Mouse (Mus musculus) embryonic facial prominence, embryonic 14.5 days (tissue): Measurements from ENCODE around the gene Rbm8a. TPM values are rescaled to one million over a fixed set of nuclear protein-coding genes. Genes with fewer than 3 reads are reported as not detected.

Experiments used
- ATAC-seq: fragments of 200-750 bp; cut with Nextera tagmentation; 2 replicates; pipeline ENCODE4 v1.8.0; 2017; ENCODE audit warnings: low read depth, moderate number of reproducible peaks, moderate TSS enrichment
- DNase-seq: peaks from one replicate; pipeline ENCODE4 v3.0.0-alpha.2; 2015; ENCODE audit warnings: low spot score
- H3K27ac ChIP-seq: fragments of 300-500 bp; sonication (generic); replicated peaks from 2 replicates; pipeline ENCODE4 v1.5.1; 2014; ENCODE audit warnings: low read depth, mild to moderate bottlenecking, low read length, moderate library complexity
- H3K27me3 ChIP-seq: fragments of 300-500 bp; sonication (generic); replicated peaks from 2 replicates; pipeline ENCODE4 v1.6.1; 2014; ENCODE audit warnings: low read length; ENCODE audit not compliant: control insufficient read depth, insufficient read depth
- H3K36me3 ChIP-seq: fragments of 300-500 bp; sonication (generic); 2 replicates; pipeline ENCODE4 v1.6.1; 2014; ENCODE audit warnings: low read length, mixed read lengths; ENCODE audit not compliant: control insufficient read depth, insufficient read depth
- H3K4me1 ChIP-seq: fragments of 300-500 bp; sonication (generic); 2 replicates; pipeline ENCODE4 v1.6.1; 2014; ENCODE audit warnings: antibody characterized with exemption, low read length; ENCODE audit not compliant: control insufficient read depth, insufficient read depth
- H3K4me2 ChIP-seq: fragments of 300-500 bp; sonication (generic); 2 replicates; pipeline ENCODE4 v1.6.1; 2014; ENCODE audit warnings: low read depth, mild to moderate bottlenecking, low read length, moderate library complexity, mixed read lengths
- H3K4me3 ChIP-seq: fragments of 300-500 bp; sonication (generic); 2 replicates; pipeline ENCODE4 v1.5.1; 2014; ENCODE audit warnings: low read depth, mild to moderate bottlenecking, low read length
- H3K9ac ChIP-seq: fragments of 300-500 bp; sonication (generic); 2 replicates; pipeline ENCODE4 v1.6.1; 2014; ENCODE audit warnings: low read depth, mild to moderate bottlenecking, low read length, moderate library complexity, mixed read lengths
- H3K9me3 ChIP-seq: fragments of 300-500 bp; sonication (generic); 2 replicates; pipeline ENCODE4 v1.6.1; 2016; ENCODE audit warnings: low read length; ENCODE audit not compliant: control insufficient read depth
- WGBS: fragments of 180-500 bp; shearing (Covaris S2); extraction: QIAGEN DNeasy Blood & Tissue Kit; methylation state at CpG from one replicate; pipeline ENCODE4 v1.1.7; 2014; 5-methylcytosine and 5-hydroxymethylcytosine counted together
- polyA plus RNA-seq: library from polyadenylated mRNA; unstranded; fragments of >200 nt; fragmentation: Nextera tagmentation; extraction: Ambion mirVana; gene quantifications from 2 replicates; pipeline ENCODE4 v1.2.1, GENCODE M21; 2014

Gene Rbm8a
- polyA plus RNA-seq, 1 experiment from 2014 or later = 122 TPM

GRCm38 (mm10) chr3:96595661-96596060, 34.1 kb upstream of the Rbm8a start:
- H3K4me2 ChIP-seq = peak overlapping the region; percentile 99
- WGBS = 25% methylated on average over 6 of the region's 6 CpGs

GRCm38 (mm10) chr3:96596228-96596707, 33.5 kb upstream of the Rbm8a start, which contains the start of gene Ankrd34a:
Gene Ankrd34a, plus strand, starts transcription at chr3:96596636.
- DNase-seq (peak; percentile 46), ATAC-seq (no peak)
- 1% methylated on average over 15 of the region's 23 CpGs for WGBS

More at GRCm38 (mm10) chr3:96595661-96596060, 34.1 kb upstream of the Rbm8a start:
- Histone ChIP-seq H3K4me3 (peak overlapping the region; percentile 58; the same call in 1 of the 2 replicates), H3K27ac (no peak overlapping the region), H3K9me3 (no peaks in the 10 kb centered on the region), H3K9ac (no peak overlapping the region), H3K4me1 (peaks cover 32% of the 10 kb centered on the region), H3K27me3 (peaks cover 7% of the 10 kb centered on the region), H3K36me3 (no peaks in the 10 kb centered on the region)
- no peak for DNase-seq
- ATAC-seq = no peak

GRCm38 (mm10) chr3:96596855-96597254, 32.9 kb upstream of the Rbm8a start:
- peaks cover 32% of the 10 kb centered on the region for H3K4me1 ChIP-seq
- H3K9ac ChIP-seq = peak overlapping the region; percentile 74
- H3K9me3 ChIP-seq = no peaks in the 10 kb centered on the region
- H3K4me3 ChIP-seq = peak overlapping the region; percentile 58
- no peaks in the 10 kb centered on the region for H3K36me3 ChIP-seq
- ATAC-seq = no peak
- WGBS = 1% methylated on average over 8 of the region's 12 CpGs
- H3K4me2 ChIP-seq = peak overlapping the region; percentile 99
- no peak for DNase-seq
- H3K27ac ChIP-seq = no peak overlapping the region
- peaks cover 7% of the 10 kb centered on the region for H3K27me3 ChIP-seq

More at GRCm38 (mm10) chr3:96596228-96596707, 33.5 kb upstream of the Rbm8a start, which contains the start of gene Ankrd34a:
- Histone ChIP-seq H3K9ac (peak within 1 kb of the TSS; percentile 74), H3K27ac (peak within 1 kb of the TSS; percentile 61; the same call in 1 of the 2 replicates), H3K36me3 (no peaks in the 10 kb centered on the region), H3K4me1 (peaks cover 32% of the 10 kb centered on the region), H3K9me3 (no peaks in the 10 kb centered on the region), H3K27me3 (peaks cover 7% of the 10 kb centered on the region), H3K4me2 (peak within 1 kb of the TSS; percentile 99), H3K4me3 (peak within 1 kb of the TSS; percentile 58)

- peak overlapping the region; percentile 74 for H3K9ac ChIP-seq
- WGBS = under 1% methylated on average over 33 of the region's 40 CpGs
- H3K9me3 ChIP-seq = no peaks in the 10 kb centered on the region
- ATAC-seq = no peak
- H3K4me3 ChIP-seq = peak overlapping the region; percentile 58
- H3K27me3 ChIP-seq = peaks cover 7% of the 10 kb centered on the region
- peak overlapping the region; percentile 61; the same call in 1 of the 2 replicates for H3K27ac ChIP-seq
- peak overlapping the region; percentile 99 for H3K4me2 ChIP-seq
- peak; percentile 51 for DNase-seq
- no peaks in the 10 kb centered on the region for H3K36me3 ChIP-seq
- H3K4me1 ChIP-seq = peaks cover 32% of the 10 kb centered on the region
Observed at GRCm38 (mm10) chr3:96597435-96597891, 32.3 kb upstream of the Rbm8a start.

GRCm38 (mm10) chr3:96598156-96599068, 31.3 kb upstream of the Rbm8a start:
- 1% methylated on average over 40 of the region's 54 CpGs for WGBS
- Histone ChIP-seq H3K4me3 (peak overlapping the region; percentile 58), H3K9me3 (no peaks in the 10 kb centered on the region), H3K9ac (peak overlapping the region; percentile 74), H3K4me1 (peaks cover 32% of the 10 kb centered on the region), H3K4me2 (peak overlapping the region; percentile 99), H3K27me3 (peaks cover 7% of the 10 kb centered on the region), H3K36me3 (no peaks in the 10 kb centered on the region), H3K27ac (peak overlapping the region; percentile 61)
- DNase-seq = peak; percentile 87
- no peak for ATAC-seq

GRCm38 (mm10) chr3:96599069-96599393, 30.7 kb upstream of the Rbm8a start:
- H3K36me3 ChIP-seq = no peaks in the 10 kb centered on the region
- no peaks in the 10 kb centered on the region for H3K9me3 ChIP-seq
- H3K27ac ChIP-seq = no peak overlapping the region
- 59% methylated on average over 8 of the region's 8 CpGs for WGBS
- peaks cover 32% of the 10 kb centered on the region for H3K4me1 ChIP-seq
- H3K4me3 ChIP-seq = peak overlapping the region; percentile 58
- H3K4me2 ChIP-seq = peak overlapping the region; percentile 99
- ATAC-seq (no peak), DNase-seq (no peak)
- peaks cover 7% of the 10 kb centered on the region for H3K27me3 ChIP-seq
- peak overlapping the region; percentile 74; the same call in 1 of the 2 replicates for H3K9ac ChIP-seq

- Histone ChIP-seq H3K9ac (no peak overlapping the region), H3K27me3 (peaks cover 7% of the 10 kb centered on the region), H3K4me2 (0 out of 2 replicates have a peak overlapping the region, but pooled peaks have one; percentile 99)
Observed at GRCm38 (mm10) chr3:96599411-96599810, 30.3 kb upstream of the Rbm8a start.

GRCm38 (mm10) chr3:96600639-96601250, 29.0 kb upstream of the Rbm8a start, which contains the start of gene Lix1l:
Gene Lix1l, plus strand, starts transcription at chr3:96601149.
- Histone ChIP-seq H3K4me3 (peak within 1 kb of the TSS; percentile 76), H3K27me3 (peaks cover 1% of the 10 kb centered on the region), H3K4me1 (peaks cover 31% of the 10 kb centered on the region), H3K9me3 (no peaks in the 10 kb centered on the region), H3K27ac (peak within 1 kb of the TSS; percentile 97), H3K9ac (peak within 1 kb of the TSS; percentile 89), H3K36me3 (no peaks in the 10 kb centered on the region), H3K4me2 (peak within 1 kb of the TSS; percentile 59)
- DNase-seq = peak; percentile 99
- ATAC-seq = peak; percentile 96
- 1% methylated on average over 23 of the region's 27 CpGs for WGBS

More at GRCm38 (mm10) chr3:96599411-96599810, 30.3 kb upstream of the Rbm8a start:
- H3K4me3 ChIP-seq = no peak overlapping the region
- DNase-seq = no peak
- H3K4me1 ChIP-seq = peaks cover 34% of the 10 kb centered on the region
- no peak overlapping the region for H3K27ac ChIP-seq
- ATAC-seq = no peak
- H3K9me3 ChIP-seq = no peaks in the 10 kb centered on the region
- H3K36me3 ChIP-seq = no peaks in the 10 kb centered on the region
- WGBS = 64% methylated on average over 3 of the region's 3 CpGs
